Mouse (Mus musculus): ENCODE results near the gene Megf6.

Gene Megf6

DNA sequence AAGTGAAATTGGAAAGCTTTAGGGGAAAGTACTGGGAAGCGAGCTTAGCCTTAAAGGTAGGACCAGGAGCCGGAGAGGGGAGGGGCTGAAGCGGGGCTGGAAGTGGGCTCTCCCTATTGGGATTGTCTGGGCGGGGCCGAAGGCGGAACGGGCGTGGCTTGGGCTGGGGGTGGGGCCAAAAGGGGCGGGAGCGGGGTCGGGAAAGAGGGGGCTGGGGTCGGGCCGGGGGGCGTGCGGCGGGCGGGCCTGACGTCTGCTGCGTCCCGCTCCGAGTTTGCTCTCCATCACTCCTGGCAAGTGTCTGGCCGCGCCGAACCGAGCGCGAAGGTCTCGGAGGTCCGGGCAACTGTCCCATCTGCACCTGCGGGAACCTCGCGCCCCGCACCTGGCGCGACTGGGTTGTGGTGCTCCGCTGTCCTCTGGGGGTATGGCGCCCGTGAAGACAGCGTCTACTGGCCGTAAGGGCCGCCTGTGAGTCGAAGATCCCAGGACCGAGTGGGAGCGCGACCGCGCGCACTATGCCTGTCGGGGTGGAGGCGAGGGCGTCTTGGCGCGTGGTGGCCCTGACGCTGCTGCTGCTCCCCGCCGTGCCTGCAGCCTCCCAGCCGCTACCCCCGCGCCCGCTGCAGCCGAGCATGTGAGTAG is at the start of gene Megf6:
Gene Megf6 (plus strand): TSS at position 225 of the 645 bp plus-strand sequence.
- no peak for DNase-seq

DNA sequence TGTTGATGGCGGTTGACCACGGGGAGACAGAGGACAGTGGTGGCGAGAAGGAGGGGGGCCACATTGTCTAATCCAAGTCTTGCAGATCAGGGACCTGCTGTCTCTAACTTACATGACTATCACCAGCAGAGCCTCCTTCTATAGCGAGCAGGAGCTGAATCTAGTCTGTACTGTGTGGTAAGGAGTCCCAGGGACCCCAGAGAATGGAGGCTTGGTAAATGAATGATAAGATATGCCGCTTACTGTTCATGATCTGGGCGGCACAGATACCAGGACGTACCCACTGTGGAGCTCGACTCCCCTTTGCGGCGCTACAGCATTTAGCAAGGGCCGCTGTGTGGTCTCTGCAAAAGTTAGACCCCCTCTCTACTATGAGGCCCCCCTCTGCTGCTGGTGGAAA is 48.7 kb upstream of the Megf6 start:
- no peak for DNase-seq

- no peak for DNase-seq
Observed at GRCm38 (mm10) chr4:154122374-154122773, 48.2 kb upstream of the Megf6 start.

DNA sequence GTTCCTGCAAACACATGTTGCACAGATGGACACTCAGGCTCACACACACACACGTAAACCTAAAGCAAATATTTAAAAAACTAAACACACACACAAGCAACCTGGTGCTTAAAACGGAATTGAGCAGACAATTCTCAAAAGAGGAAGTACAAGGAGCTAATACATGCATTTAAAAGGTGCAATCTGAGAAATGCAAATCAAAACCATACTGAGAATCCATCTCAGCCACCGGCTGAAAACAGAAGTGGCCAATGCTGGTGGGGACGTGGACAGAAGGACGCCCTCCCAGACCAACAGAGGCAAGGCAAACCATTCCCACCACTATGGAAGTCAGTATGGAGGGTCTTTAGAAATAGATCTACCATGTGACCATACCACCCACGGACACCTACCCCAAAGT is 47.0 kb upstream of the Megf6 start:
- no peak for DNase-seq

DNA sequence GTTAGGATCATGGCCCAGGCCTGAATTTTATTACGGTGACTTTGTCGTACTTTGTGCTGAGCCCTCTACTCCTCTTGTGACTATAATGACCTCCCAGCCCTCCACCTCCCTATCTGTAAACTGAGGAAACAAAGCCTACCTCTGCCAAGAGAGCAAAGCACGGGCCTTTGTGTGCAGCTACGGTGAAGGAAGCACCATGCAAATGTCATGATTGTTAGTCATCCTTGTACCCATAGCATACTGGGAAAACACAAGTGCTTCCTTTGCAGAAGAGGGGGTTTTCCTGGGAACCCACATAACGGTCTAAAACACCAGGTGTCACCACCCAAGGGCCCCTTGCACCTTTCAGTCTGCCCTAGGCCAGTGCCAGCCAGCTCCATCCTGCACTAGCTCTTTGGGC is 45.3 kb upstream of the Megf6 start:
- DNase-seq, result no peak

DNA sequence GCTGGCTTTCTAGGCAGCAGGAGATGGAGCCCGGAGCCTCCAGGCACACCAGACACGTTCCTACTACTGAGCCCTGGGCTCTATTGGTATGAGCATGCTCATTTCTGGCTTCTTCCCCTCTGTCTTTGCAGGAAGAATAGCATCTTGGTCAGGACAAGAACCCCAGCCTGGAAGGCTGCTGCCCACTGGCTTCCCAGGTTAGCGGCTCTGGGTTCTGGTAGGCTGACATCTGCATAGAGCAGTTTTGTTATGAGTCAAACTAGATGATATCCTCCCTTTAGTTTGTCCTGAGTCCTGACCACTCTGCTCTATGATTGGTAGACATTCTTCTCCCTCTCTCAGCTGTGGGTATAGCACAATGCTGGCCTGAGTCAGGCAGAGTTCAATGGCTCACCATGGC is 43.3 kb upstream of the Megf6 start:
- no peak for DNase-seq

GRCm38 (mm10) chr4:154129950-154130349 is 40.6 kb upstream of the Megf6 start:
- no peak for DNase-seq

DNA sequence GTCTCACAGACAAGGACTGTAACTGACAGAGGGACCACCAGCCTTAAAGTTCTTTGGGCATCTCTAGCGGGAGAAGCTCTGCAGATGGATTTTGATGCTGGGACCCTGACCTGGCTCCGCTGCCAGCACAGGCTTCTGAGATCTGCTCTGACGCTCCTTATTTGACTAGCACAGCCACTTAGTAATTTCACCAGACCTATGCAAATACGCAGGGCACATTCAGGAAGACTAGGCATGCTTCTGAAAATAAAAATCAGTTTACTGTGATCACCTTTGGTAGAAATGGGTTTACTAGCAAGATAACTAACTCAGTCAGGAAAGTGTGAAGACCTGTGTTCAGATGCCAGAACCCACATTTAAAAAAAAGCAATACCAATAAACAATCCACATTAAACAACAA is 38.6 kb upstream of the Megf6 start:
- DNase-seq, result no peak

- DNase-seq, result no peak
Observed at GRCm38 (mm10) chr4:154134803-154135202, 35.7 kb upstream of the Megf6 start.

- DNase-seq, result no peak
Observed at GRCm38 (mm10) chr4:154137139-154137538, 33.4 kb upstream of the Megf6 start.

DNA sequence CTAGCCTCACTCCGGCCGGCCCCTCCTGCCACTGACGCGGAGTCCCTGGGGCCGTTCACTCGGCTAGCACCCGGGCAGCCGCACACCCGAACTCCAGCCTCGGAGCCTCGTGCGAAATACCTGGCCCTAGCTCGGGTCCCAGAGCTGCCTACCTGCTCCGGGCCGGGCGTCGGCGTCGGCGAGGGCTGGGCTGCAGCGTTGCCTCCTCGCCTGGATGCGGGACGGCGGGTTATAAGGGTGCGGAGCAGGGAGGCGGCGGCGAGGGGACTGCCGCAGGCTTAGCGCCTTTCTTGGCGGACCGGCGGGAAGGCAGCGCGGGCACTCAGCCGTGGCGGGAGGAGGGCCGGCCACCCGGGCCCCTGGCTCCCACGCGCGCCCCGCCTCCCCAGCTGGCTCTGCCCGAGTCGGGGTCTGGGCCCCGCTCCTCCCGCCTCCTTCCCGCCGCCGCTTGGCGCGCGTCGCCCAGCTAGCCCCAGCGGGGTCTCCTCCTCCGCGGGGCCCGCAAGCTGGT is 30.8 kb upstream of the Megf6 start:
- DNase-seq, result no peak

DNA sequence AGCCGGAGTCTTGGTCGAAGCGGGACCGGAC is 30.5 kb upstream of the Megf6 start, which contains the start of gene Trp73:
Gene Trp73 (minus strand): TSS at position 27 of the 31 bp plus-strand sequence.
- no peak for DNase-seq

GRCm38 (mm10) chr4:154140213-154141008 is 30.1 kb upstream of the Megf6 start:
- DNase-seq, result no peak

GRCm38 (mm10) chr4:154141009-154141867 is 29.3 kb upstream of the Megf6 start:
- no peak for DNase-seq

DNA sequence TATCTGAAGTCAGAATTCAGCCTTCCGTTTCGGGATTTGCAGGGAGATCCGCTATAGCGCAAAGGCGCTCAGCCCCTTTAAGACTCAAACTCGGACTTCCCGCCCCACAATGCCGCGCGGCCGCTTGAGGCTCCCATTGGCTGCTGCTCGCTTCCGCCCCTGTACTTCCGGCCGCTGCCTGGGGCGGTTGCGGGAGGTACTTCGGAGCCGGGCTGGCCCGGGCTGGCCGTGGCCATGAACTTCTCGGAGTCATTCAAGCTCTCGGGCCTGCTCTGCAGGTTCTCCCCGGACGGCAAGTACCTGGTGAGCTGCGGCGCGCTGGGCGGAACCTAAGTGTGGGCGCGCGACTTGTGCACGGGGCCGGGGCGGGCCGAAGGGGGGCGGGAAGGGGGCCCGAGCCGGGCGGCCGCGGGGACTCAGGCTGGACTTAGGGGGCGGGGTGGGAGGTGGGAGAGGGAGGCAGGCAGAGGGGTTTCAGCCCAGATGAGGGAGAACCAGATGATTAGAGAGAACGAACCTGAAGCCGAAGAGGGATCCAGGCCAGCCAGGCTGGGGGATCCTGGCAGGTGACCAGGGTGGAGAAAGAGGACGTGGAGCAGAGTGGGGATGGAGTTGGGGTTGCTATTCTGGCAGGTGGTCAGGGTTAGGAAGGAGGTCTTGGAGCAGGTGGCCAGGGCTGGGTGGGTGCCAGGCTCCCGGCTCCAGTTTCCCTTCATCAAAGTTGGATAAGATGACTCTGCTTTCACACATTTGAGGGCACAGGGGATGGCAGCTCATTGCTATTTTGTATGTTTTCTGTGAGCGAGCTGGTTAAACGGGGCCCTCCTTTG is 28.1 kb upstream of the Megf6 start, which contains the start of gene Wrap73:
Gene Wrap73 (plus strand): TSS at position 162 of the 830 bp plus-strand sequence.
- peak; percentile 92 for DNase-seq

DNA sequence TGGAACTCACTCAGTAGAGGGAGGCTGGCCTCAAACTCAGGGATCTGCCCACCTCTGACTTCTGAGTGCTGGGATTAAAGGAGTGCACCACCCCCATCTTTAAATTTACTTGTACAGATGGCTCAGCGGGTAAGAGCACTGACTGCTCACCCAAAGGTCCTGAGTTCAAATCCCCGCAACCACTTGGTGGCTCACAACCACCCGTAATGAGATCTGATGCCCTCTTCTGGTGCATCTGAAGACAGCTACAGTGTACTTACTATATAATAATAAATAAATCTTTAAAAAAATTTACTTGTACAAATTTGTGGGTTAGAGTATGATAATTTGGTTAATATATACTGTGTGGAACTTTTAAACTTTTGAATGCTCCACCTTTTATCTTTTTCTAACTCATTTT is 25.8 kb upstream of the Megf6 start:
- DNase-seq, result no peak

GRCm38 (mm10) chr4:154146342-154146741 is 24.2 kb upstream of the Megf6 start:
- no peak for DNase-seq

- DNase-seq, result no peak
Observed at GRCm38 (mm10) chr4:154154104-154154503, 16.4 kb upstream of the Megf6 start.

GRCm38 (mm10) chr4:154156050-154156449 is 14.5 kb upstream of the Megf6 start:
- DNase-seq, result no peak

DNA sequence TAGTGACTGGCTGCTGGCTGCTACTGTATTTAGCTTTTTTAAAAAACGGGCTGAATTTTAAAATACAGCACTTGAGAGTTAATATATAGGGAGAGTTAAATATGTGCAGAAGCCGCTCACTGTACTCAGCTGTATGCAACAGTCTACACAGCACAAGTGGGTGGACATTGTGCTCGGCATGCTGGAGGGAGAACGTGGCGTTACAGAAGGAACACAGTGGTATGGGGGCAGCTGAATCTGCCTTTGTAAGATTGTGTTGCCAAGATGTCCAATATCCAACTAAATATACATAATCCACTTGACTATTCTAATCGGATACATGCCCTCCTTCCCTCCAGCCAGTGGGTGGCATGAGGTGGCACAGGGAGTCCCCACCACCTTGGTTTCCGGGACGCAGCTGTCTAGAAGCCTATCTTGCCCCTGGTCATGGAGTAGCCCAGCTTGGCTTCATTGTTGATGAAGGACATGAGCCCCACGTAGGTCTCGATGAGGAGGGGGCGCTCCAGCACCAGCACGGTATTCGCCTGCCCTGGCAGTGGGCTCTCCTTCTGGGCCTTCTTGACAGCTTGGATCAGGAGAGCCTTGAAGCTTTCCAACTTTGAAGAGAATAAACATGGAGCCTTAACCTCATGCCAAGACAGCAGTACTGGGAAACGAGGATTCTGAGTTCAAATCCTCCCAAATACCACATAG is 12.4 kb upstream of the Megf6 start:
- DNase-seq, result no peak

GRCm38 (mm10) chr4:154159002-154159401 is 11.5 kb upstream of the Megf6 start:
- peak; percentile 90 for DNase-seq

DNA sequence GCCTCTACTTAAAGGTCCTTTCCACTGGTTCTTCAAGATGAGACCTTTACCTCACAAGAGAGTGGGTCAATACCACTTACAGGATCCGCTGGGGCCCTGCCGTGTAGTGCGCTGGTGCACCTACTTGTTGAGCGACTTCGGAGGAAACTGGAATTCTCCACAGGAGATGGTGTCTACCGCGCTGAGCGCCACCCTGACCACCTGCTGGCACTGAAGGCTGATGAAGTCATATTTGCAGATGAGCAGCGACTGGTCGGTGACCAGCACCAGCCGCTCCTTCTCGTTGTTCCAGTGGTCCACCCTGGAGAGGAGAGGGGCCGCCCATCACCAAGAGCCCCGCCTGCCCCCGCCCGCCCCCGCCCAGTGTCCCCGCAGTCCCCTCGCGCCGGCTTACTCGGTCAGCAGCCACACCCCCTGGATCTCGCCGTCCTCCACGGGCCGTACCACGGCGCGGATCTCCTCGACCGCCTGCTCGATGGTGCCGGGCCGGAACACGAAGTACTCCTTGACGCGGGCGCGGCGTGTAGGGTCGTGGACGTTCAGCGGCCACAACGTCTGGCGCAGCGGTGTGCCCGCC is 10.5 kb upstream of the Megf6 start:
- peak; percentile 35 for DNase-seq
